Mouse (Mus musculus) liver, postnatal 0 days (tissue): ENCODE measurements around the gene Clybl.

Experiments
- CTCF ChIP-seq: sonication (generic); IDR thresholded peaks from 2 replicates; pipeline ENCODE4 v1.5.1; 2016; ENCODE audit warnings: antibody characterized with exemption, low read depth
- EP300 ChIP-seq: IDR thresholded peaks from 2 replicates; pipeline ENCODE4 v1.6.1; 2016; ENCODE audit warnings: antibody characterized with exemption, low read depth, mild to moderate bottlenecking

- no peak for TF ChIP-seq EP300
- TF ChIP-seq CTCF = no peak
Measured at GRCm38 (mm10) chr14:122189901-122190300, 8.4 kb downstream of the Clybl start.
